Mouse (Mus musculus) T-helper 17 cell (primary cell): Measurements from ENCODE around the gene Nacc1.

Experiments used
- in situ Hi-C, 2 experiments: fragments of 300-600 bp; cut with MboI, MseI; formaldehyde crosslinking; loops; 1 replicate in 1 of 2; 2 replicates in 1 of 2; pipeline ENCODE4 v1.15.1; 2025; ENCODE audit warnings: high pct_unique_total_duplicates in 2 of 2

Nacc1 gene

DNA sequence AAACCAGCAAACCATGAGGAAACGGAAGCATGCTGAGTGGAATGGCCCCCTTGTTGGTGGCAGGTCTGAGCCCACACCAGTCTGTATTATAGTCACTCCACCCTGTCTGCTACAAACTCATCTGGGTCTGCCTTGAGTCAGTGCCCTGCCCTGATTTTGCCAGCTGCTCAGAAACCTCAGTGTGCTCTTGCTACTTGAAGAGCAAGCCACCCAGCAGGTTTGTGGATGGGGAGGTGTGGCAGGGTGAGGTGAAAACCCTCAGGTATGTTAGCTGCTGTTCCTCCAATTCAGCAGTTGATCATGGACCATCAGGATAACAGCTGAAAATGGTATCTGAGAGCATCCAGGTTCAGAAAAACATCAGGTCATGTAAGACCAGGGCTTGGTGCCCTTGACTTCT, 19.6 kb downstream of the Nacc1 start:
- in situ Hi-C loops: no loop called here

GRCm38 (mm10) chr8:84665385-84665893, 22.2 kb downstream of the Nacc1 start:
- in situ Hi-C loops: no loop called here

DNA sequence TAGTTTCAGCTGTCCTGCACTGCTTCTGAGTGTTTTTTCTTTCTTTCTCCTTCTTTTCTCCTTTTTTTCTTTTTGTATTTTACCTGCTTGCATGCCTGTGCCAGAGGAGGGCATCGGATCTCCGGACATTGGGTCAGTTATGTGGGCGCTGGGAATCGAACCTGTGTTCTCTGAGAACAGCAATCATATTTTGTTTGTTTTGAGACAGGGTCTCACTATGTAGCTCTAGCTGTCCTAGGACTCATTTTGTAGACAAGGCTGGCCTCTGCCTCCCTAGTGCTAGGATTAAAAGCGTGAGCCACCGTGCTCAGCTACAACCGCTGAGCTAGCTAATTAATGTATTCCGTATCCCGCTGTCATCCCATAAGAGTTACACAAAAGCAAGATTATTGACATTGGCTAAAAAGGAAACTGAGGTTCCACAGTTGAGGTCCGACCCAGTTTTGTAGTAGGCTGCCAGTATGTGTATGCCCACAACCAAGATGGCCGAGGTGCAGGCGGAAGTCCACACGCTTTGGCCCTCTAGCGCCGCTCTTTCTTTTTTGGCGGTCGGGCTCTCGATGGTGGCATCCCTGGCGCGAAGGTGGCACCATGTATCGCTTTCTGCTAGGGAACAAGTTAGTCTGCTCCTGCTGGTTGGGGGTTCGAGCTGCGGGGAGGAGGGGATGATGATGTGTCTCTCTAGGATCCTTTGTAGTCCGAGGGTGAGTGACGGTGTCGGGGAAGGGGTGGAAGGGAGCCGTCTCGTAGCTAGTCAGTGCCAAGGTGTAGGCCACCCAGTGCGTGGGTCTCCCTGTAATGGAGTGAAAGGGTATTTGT, 22.9 kb downstream of the Nacc1 start:
- in situ Hi-C loops: loop anchor here in 1 of 2 experiments (5.0 kb wide), 1 partner anchor 313 kb away; the partner anchor contains the start of gene Junb

DNA sequence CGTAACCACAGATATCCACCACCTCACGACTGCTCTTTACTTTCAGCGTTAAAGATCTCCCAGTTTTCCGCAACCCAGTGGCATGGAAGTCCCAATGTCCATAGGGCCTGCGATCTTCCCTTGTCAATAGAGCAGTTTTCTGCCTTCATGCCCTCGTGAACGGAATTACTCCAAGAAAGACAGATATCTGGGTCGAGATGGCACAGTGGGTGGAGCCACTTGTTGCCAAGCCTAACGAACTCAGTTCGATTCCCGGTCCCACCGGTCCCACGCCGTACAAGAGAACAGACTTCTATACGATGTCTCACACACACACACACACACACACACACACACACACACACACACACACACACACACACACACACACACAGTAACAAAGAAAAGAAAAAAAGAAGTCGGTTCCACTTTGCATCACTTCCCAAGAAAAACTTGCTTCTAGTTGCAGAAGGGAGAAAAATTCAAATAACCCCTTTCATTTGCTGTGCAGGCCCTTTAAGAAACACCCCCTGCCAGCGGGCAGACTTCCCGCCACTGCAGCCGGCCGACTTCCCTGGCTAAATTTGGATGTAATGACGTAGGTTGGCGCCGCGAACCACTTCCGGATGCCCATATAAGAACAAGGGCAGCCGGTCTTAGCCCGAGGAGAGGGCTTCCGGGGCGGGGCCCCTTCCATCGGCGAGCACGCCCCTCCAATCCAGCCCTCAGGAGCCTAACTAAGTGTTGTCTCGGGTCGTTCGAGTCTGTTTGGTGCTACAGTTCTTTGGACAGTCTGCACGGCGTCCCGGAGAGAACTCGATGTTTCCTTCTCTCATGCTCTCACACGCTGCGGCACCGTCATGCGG, 24.0 kb downstream of the Nacc1 start:
- in situ Hi-C loops: loop anchor here in 1 of 2 experiments (5.0 kb wide), 1 partner anchor 314 kb away; the partner anchor contains the start of gene Junb

DNA sequence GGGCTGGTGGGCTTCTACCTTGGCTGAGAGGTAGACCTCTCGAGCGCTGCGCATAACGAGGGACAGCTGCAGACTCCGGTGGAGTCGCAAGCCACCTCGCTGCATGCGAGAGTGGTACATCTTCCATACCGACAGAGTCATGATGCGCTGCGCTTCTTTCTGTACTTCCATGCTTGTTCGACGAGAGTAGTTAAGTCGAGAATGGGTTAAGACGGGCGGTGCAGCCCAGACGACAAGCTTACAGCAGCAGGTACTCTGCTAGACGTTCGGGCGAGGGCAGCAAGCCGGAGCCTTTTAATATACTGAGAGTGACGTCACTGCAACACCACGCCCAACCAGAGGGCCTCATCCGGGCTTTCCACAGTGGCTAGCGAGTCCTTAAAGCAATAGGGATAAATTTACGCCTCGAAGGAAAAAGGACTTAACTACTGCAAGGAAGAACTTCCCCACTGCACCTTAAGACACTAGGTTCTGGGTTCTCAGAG, 25.0 kb downstream of the Nacc1 start, which contains the start of gene Ier2:
Gene Ier2, minus strand, starts transcription at position 272 of the 485 bp plus-strand sequence.
- in situ Hi-C loops: loop anchor here in 1 of 2 experiments (5.0 kb wide), 1 partner anchor 315 kb away; the partner anchor contains the start of gene Junb

GRCm38 (mm10) chr8:84661961-84662571, 25.6 kb downstream of the Nacc1 start:
- in situ Hi-C loops: loop anchor here in 1 of 2 experiments (5.0 kb wide), 1 partner anchor 315 kb away; the partner anchor contains the start of gene Junb

- in situ Hi-C loops: loop anchor here in 1 of 2 experiments (5.0 kb wide), 1 partner anchor 316 kb away; the partner anchor contains the start of gene Junb
These were observed 26.2 kb downstream of the Nacc1 start for GRCm38 (mm10) chr8:84661458-84661871.

DNA sequence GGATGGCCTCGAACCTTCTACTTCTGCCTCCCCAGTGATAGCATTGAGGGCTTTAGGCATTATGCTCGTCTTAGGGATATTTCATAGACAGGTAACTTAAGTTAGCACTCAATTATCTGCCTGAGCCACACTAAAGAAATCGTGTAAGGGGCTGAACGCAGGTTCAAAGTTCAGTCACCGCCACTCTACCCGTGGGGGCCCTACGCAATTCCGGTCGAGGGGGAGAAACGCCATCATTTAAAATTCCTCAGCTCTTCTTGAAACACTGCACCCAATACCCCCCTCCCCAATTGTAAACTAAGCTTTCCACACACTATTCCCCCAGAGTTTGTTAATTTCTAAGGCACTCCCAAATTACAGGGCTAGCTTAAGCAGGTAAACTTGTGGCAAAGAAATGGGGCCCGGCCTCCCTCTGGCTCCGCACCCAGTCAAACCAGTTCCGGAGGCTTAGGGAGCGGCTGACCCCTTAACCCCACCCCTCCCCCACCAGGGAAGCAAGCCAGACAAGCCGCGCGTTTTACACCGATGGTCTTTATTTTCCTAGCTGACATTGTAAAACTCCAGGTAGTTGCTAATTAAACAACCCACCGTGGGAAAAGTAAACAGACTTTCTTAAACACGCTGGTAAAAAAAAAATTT, 26.7 kb downstream of the Nacc1 start:
- in situ Hi-C loops: loop anchor here in 1 of 2 experiments (5.0 kb wide), 1 partner anchor 316 kb away; the partner anchor contains the start of gene Junb

DNA sequence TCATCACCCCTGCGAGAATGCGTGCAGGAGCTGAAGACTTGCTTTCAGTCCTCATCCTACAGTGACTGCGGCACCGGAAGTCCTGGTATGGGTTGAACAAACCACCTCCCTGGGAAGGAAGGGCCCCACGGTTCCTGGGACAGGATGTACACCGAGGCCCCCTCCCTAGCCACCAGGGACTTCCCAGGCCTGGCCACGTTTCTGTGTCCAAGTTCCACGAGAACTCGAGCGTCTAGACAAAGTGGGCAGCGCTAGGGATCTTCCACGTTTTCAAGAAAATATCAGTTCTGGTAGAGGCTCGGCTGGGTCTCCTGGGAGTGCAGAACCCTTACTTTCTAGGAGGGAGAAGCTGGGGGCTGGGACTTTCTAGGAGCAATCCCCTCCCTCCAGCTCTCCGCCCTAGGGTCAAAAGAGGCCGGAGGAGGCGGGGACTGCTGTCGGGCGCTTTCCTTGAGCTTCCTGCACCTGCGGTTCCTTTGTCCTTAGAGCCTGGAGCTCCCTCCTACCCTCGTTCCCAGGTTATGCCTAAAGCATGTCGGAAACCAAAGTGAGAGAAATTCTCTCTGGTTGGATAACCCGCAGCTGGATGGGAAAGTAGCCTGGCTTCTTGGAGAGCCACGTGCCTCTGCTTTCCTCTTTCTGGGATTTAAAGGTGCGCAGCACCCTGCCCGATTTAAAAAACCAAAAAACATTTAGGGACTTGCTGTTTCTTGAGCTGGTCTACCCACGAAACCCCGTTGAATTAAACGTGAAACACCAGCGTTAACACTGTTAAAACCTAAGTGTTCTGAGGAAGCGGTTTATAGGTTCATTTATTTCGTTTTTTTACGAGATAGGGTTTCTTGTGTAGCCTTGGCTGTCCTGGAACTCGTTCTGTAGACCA, 27.5 kb downstream of the Nacc1 start:
- in situ Hi-C loops: loop anchor here in 1 of 2 experiments (5.0 kb wide), 1 partner anchor 317 kb away; the partner anchor contains the start of gene Junb

- in situ Hi-C loops: no loop called here
These were observed 28.7 kb downstream of the Nacc1 start for GRCm38 (mm10) chr8:84658951-84659350.

- in situ Hi-C loops: no loop called here
These were observed 30.0 kb downstream of the Nacc1 start for GRCm38 (mm10) chr8:84657680-84658079.

DNA sequence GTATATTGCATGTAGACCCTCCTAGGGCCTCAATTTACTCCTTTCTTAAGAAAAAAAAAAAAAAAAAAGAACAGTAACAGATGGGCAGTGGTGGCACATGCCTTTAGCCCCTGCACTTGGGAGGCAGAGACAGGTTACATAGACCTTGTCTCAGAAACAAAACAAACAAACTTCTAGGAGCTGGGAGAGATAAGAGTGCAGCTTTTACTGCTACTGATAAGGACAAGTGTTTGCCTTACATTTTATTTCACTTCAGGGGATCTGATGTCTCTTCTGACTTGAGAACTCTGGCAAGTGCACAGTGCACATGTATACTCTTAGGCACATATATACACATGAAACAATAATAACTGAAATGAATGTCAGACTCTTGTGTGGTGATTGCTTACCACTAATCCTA, 30.5 kb downstream of the Nacc1 start:
- in situ Hi-C loops: no loop called here

- in situ Hi-C loops: no loop called here
These were observed 31.0 kb downstream of the Nacc1 start for GRCm38 (mm10) chr8:84656641-84657126.

DNA sequence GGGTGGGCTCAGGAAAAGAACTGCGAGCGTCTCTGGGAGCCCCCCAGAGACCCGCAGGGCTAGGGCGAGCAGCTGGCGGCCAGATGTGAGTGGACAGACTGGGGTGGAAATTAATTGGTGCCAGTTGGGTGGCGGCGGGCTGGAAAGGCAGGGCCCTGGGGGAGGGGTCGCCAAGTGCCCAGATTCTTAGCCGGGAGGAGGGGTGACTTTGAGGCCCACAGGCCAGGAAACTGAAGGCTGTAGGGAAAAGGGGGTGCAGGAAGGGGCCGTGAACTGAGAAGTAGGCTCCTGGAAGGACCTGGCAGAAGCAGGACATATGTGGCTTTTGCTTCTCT, 31.5 kb downstream of the Nacc1 start:
- in situ Hi-C loops: no loop called here

DNA sequence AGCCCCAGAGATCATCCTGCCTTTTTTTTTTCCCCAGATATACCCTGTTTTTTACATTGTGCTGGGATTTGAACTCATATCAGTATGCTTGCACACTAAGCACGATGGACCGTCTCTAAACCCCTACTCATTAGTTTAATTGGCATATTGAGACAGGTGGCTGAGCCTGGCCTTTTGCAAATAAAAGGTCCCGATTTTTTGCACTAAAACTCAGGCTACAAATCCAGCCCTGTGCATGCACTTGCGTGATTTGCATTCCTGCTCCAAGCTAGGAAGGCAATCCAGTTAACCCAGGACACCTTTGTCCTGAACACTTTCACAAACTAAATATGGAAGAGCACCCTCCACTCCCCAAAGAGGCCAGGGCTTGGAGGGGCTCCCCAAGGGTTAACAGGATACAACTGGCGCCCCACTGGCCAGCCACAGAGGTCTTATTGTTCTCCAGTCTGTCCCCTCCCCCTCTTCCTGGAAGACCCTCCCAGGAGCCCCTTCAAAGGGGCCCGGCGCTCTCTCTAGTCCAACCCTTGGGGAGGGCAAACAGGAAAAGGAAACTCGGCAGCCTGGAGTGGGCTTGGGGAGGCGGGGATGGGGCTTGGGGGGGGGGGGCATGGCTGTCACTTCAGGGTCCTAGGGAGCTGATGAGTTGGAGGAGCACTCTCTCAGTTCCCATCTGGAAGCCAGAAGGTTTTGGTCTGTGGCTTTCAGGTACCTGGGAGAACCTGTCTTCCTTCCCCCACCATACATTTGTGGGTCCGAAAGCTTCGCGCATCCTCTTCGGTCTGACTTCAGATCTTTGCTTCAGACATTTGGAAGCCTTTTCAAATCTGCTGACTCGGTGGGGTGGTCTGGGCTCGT, 32.1 kb downstream of the Nacc1 start:
- in situ Hi-C loops: no loop called here

DNA sequence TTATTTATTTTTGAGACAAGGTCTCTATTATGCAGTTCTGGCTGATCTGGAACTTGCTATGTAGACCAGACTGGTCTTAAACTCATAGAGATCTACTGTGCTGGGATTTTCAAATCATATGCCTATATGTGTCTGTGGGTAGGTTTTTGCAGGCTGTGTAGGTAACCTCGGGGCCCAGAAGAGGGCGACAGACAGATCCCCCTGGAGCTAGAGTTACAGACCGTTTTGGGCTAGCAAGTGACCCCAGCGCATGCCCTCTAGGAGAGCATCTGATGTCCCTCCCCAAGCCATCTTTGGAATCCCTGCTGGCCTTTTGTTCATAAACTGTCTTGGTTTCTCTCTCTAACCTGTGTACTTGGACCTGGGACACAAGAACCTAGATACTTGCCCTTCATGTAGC, 33.1 kb downstream of the Nacc1 start:
- in situ Hi-C loops: no loop called here

GRCm38 (mm10) chr8:84653092-84653631, 34.5 kb downstream of the Nacc1 start:
- in situ Hi-C loops: no loop called here

DNA sequence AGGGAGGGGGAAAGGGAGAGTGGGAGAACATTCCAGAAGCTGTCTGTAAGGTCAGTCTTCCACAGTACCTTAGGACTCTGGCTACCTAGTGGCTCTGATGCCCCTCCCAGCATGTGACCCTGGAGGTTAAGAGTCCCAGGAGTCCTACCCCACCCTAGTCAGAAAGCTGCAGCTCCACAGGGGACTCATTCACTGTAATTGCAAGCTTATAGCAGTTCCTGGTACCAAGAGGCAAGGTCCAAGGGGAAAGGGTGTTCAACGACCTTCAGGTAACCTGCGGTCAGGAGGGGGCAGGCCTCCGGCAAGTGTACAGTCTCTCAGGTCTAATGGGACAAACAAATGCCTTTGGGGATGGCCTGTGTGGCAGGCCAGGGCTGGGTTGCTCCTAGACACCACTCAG, 37.4 kb downstream of the Nacc1 start:
- in situ Hi-C loops: no loop called here
